Mouse (Mus musculus) c-Kit-positive CD71-positive TER-119-negative erythroid progenitor cells, embryonic 14.5 days (primary cell): Measurements from ENCODE around the gene Pitpnc1.
A peak's percentile ranks its signal among the peaks of the same experiment; 100 is the strongest.

ENCODE experiments used
- DNase-seq: peaks from one replicate; pipeline ENCODE4 v3.0.0-alpha.2; 2013; ENCODE audit warnings: low read depth

The Pitpnc1 gene

DNA sequence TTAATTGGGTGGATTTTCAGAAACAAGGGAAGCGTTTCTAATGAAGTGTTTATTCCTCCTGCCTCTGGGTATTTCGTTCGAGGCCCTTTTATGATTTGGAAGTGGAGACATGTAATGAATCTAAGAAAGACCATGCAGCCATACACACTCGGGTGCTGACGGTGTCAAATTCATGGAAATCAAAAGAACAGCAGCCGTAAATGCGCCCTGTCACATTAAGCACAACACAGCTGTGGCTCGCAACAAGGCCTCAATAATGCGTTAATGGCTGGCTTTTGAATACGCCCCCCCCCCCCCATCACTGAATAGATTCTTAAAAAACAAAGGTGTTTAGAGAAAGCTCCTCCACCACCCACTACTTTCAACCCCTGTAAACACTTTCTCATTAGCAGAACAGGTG, 240.4 kb downstream of the Pitpnc1 start:
- DNase-seq: no peak

GRCm38 (mm10) chr11:107226431-107226830, 244.1 kb downstream of the Pitpnc1 start:
- no peak for DNase-seq

- no peak for DNase-seq
These were observed 244.5 kb downstream of the Pitpnc1 start for GRCm38 (mm10) chr11:107226013-107226412.

- DNase-seq: no peak
These were observed 245.2 kb downstream of the Pitpnc1 start for GRCm38 (mm10) chr11:107225301-107225700.

DNA sequence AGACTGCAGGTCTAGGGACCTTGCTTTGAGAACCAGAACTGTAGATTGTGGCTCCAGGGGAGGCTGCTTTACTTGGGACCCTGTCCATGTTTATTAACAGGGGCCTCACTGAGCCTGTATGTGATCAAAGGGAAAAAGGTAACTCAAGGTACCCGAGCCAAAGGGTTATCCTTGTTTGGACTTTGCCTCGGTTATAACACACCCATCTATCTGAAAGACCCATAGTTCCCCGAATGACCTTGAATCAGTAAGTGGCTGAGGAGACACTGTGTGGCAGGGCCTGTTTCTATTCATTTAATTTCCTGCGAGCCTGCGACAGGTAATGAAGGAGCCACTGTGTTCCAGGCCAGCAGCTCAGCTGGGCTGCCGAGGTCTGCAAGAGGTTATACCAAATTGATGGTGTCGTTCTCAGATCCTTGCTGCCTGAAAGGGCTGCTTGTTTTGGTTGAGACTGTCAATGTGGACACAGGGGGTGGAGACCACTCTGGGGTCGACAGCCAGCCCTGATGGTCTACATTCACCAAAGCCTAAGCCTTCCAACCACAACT, 246.8 kb downstream of the Pitpnc1 start:
- no peak for DNase-seq

GRCm38 (mm10) chr11:107223169-107223561, 247.3 kb downstream of the Pitpnc1 start:
- no peak for DNase-seq

- no peak for DNase-seq
These were observed 247.8 kb downstream of the Pitpnc1 start for GRCm38 (mm10) chr11:107222531-107223168.

GRCm38 (mm10) chr11:107215111-107215510, 255.4 kb downstream of the Pitpnc1 start:
- no peak for DNase-seq

- peak; percentile 50 for DNase-seq
These were observed 256.8 kb downstream of the Pitpnc1 start for GRCm38 (mm10) chr11:107213745-107214144.

DNA sequence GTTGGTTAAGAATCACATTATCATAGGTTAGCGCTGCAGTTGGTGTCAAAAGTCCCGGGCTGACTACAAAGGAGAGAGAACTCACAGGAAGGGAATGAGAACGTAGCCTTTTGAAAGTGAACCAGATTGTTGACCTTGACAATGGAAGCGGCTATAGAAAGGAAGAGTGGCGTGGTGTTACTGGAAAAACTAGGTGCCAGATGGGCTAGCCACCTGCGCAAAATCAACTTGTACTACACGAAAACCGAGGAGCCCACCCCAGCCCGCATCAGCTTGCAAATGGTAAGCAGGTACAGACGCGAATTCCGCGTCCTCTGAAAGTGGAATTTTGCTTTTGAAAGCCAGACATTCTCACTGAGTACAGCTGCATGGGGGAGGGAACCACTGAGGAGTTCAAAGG, 260.7 kb downstream of the Pitpnc1 start:
- DNase-seq: no peak

DNA sequence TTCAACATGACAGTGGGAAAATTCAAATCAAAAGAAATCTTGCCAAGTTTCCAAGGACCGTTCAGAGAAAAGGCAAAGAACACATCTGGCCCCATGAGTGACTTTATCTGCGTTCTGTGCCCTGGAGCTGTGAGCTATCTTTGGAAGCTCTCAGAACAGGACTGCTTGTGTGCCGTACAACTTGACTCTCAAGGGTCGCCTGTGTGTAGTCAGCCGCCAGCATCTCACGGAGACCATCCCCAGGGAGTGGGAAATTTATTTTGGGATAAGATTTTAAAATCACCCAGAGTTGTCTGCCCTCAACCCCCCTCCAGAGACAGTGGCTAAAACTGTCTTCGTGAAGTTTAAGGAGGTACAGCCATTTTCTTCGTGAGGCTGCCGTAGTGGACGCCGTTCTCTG, 268.7 kb downstream of the Pitpnc1 start:
- DNase-seq: no peak

GRCm38 (mm10) chr11:107199281-107199680, 271.2 kb downstream of the Pitpnc1 start:
- no peak for DNase-seq

GRCm38 (mm10) chr11:107195334-107195733, 275.2 kb downstream of the Pitpnc1 start:
- DNase-seq: no peak

GRCm38 (mm10) chr11:107190376-107190775, 280.1 kb downstream of the Pitpnc1 start:
- DNase-seq: no peak

DNA sequence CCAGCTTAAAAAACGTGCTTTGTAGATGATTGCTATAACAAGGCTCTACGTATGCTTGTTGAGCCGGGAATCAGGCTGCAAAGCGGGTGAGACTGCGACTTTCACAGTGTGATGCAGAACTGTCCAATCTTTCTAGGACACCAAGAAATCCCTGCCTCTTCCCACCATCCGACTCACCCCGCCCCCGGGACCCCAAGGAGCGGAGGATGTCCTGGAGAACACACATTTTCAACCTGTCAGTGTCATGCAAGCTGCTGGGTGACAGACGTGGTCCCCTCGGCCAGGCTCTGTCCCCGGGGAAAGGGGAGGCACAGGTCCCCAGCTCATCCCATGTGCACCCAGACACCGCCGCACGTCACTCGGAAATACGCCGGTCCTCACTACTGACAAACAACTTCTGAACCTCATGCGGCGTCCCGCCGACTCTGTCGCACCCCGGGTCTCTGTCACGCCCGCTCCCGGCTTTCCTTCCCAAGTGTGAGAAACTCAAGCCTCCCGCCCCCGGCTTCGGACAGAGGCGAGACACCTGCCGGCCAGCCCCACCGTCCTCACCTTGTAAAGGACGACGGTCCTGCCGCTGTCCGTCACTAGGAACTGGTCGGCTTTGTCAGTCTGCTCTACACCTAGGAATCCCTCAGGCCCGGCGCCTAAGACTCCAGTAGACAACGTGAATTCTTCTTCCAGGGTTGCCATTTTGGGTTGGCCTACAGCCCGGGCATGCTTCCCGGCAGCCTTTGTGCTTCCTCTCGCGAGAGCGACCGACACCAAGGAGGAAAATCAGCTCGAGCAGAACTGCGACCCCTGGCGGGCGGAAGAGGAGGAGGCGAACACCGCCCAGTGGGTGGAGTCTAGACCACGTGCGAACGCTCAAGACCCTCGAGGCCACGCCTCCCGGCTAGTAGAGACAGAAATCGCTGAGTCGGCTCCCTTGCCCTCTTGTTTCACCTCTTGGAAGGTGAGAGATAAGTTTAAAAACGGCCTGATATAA, 281.6 kb downstream of the Pitpnc1 start, which contains the start of gene Nol11:
Nol11 (minus strand) TSS at position 817 of the 988 bp plus-strand sequence.
- DNase-seq: peak; percentile 99

GRCm38 (mm10) chr11:107183777-107184176, 286.7 kb downstream of the Pitpnc1 start:
- DNase-seq: no peak

GRCm38 (mm10) chr11:107161215-107161614, 309.3 kb downstream of the Pitpnc1 start:
- DNase-seq: no peak

DNA sequence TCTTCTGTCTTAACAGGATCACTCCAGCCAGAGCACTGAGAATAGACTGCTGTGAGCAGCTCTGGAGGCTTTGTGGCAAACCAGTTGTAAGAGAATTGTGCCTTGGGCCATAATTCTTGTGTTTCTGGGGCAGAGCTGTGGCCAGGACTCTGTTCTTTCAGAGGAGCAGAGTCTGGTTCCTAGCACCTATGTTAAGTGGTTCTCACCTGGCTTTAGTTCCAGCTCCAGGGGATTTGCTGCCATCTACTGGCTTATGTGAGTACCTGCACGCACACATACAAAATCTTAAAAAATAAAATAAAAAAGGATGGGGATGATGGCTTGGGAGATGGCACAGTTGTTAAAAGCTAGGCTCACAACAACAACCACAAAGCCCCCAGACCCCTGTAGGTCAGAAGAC, 311.5 kb downstream of the Pitpnc1 start:
- DNase-seq: peak; percentile 50
